Mouse (Mus musculus) MEL (cell line): ENCODE results near the gene Gm20604.

ENCODE experiments used
- CTCF ChIP-seq, 3 experiments: IDR thresholded peaks in 2 of 3; conservative IDR thresholded peaks in 1 of 3; 2 replicates each; pipeline ENCODE4 v1.5.1; 2011 to 2012; ENCODE audit warnings: low read length in 3 of 3, low read depth in 2 of 3, mild to moderate bottlenecking in 2 of 3, improper control_type of control experiment in 1 of 3, inconsistent platforms in 1 of 3, mixed read lengths in 1 of 3, moderate library complexity in 1 of 3; ENCODE audit not compliant: control insufficient read depth in 1 of 3, insufficient read depth in 1 of 3, poor library complexity in 1 of 3, severe bottlenecking in 1 of 3
- ELF1 ChIP-seq: IDR thresholded peaks from 2 replicates; pipeline ENCODE4 v1.6.1; 2014; ENCODE audit warnings: low read depth, mild to moderate bottlenecking, inconsistent platforms, low read length, improper control_type of control experiment, moderate library complexity
- EP300 ChIP-seq, 2 experiments: IDR thresholded peaks; 2 replicates each; pipeline ENCODE4 v1.6.1; 2011; ENCODE audit warnings: improper control_type of control experiment in 2 of 2, low read length in 2 of 2, low read depth in 1 of 2, mild to moderate bottlenecking in 1 of 2
- GABPA ChIP-seq: IDR thresholded peaks from 2 replicates; pipeline ENCODE4 v1.6.1; 2012; ENCODE audit warnings: low read depth, mild to moderate bottlenecking, inconsistent platforms, low read length, improper control_type of control experiment, moderate library complexity
- GATA1 ChIP-seq: IDR thresholded peaks from 2 replicates; pipeline ENCODE4 v1.6.1; 2011; ENCODE audit warnings: low read depth, low read length, improper control_type of control experiment
- JUND ChIP-seq: IDR thresholded peaks from 2 replicates; pipeline ENCODE4 v1.6.1; 2011; ENCODE audit warnings: low read depth, mild to moderate bottlenecking, improper control_type of control experiment, low read length
- MAFK ChIP-seq: IDR thresholded peaks from 2 replicates; pipeline ENCODE4 v1.6.1; 2011; ENCODE audit warnings: low read depth, mild to moderate bottlenecking, low read length, improper control_type of control experiment, borderline replicate concordance
- MYC ChIP-seq: IDR thresholded peaks from 2 replicates; pipeline ENCODE4 v1.6.1; 2011; ENCODE audit warnings: low read depth, mild to moderate bottlenecking, low read length, improper control_type of control experiment, moderate library complexity
- NRF1 ChIP-seq: IDR thresholded peaks from 2 replicates; pipeline ENCODE4 v1.6.1; 2014; ENCODE audit warnings: low read depth, mild to moderate bottlenecking, inconsistent platforms, low read length, improper control_type of control experiment, moderate library complexity; ENCODE audit not compliant: poor library complexity, insufficient read depth, severe bottlenecking
- POLR2A ChIP-seq, 2 experiments: IDR thresholded peaks; 2 replicates each; pipeline ENCODE4 v1.6.1; 2011 to 2012; ENCODE audit warnings: low read length in 2 of 2, mild to moderate bottlenecking in 2 of 2, control low read depth in 1 of 2, improper control_type of control experiment in 1 of 2, low read depth in 1 of 2, moderate library complexity in 1 of 2; ENCODE audit not compliant: control insufficient read depth in 1 of 2, insufficient read depth in 1 of 2, poor library complexity in 1 of 2
- TCF12 ChIP-seq: IDR thresholded peaks from 2 replicates; pipeline ENCODE4 v1.6.1; 2014; ENCODE audit warnings: low read depth, mild to moderate bottlenecking, inconsistent platforms, low read length, improper control_type of control experiment, moderate library complexity
- USF1 ChIP-seq: IDR thresholded peaks from 2 replicates; pipeline ENCODE4 v1.6.1; 2014; ENCODE audit warnings: low read depth, mild to moderate bottlenecking, inconsistent platforms, low read length, improper control_type of control experiment, moderate library complexity
- ZNF384 ChIP-seq: IDR thresholded peaks from 2 replicates; pipeline ENCODE4 v1.6.1; 2012; ENCODE audit warnings: low read depth, mild to moderate bottlenecking, inconsistent platforms, low read length, improper control_type of control experiment

DNA sequence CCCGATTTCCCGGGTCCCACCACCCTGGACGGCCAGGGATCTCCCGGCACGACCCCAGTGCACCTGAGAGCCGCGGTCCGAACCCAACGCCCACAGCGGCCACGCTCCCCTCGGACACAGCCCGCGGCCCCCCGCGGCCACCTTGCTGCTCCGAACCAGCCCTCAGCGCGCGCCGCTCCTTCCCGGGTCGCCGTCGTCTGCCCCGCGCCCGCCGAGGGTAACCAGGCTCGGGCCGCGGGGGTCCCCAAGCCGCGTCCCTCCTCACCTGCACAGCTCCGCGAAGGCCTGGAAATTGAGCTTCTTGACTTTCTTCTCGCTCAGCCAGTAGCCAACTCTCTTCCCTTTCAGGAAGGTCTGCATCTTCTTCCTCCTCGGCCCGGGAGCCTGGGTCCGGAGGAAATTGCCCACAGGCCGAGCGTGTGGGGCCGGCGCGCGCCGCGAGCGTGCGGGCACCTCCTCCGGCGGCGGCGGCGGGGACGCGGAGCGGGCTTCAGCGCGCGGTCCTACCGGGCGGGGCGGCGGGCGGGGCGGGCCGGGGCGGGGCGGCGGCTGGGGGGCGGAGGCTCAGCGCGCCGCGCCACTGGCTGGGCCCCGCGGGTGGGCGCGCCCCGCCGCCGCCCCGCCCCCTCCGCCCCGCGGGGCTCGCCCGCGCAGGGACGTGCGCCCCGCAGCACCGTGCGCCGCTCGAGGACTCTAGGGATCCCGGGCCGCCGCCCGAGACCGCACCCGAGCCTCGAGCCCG, 53.8 kb downstream of the Gm20604 start, which contains the start of gene Itpk1:
- TF ChIP-seq POLR2A (IDR thresholded peaks at IDR 0.05; ENCODE audit: control insufficient read depth in 1 of 2, insufficient read depth in 1 of 2, low read depth in 1 of 2, low read length in 2 of 2, poor library complexity in 1 of 2) = peak; percentile 31 to 49; a peak in 2 of 4 replicates
- no peak for TF ChIP-seq ZNF384
- TF ChIP-seq TCF12 = no peak
- TF ChIP-seq MYC = no peak
- TF ChIP-seq USF1 = no peak
- TF ChIP-seq CTCF (IDR thresholded peaks at IDR 0.05 in 2 of 3, conservative IDR thresholded peaks at IDR 0.05 in 1 of 3; ENCODE audit: control insufficient read depth in 1 of 3, insufficient read depth in 1 of 3, low read depth in 2 of 3, low read length in 3 of 3, poor library complexity in 1 of 3, severe bottlenecking in 1 of 3) = no peak
- no peak for TF ChIP-seq ELF1
- 0 out of 2 replicates have a peak, but pooled peaks have one; percentile 25 for TF ChIP-seq NRF1
- no peak for TF ChIP-seq GABPA
- no peak for TF ChIP-seq JUND
- TF ChIP-seq EP300 (IDR thresholded peaks at IDR 0.05; ENCODE audit: low read depth in 1 of 2, low read length in 2 of 2) = no peak
- TF ChIP-seq GATA1 = no peak
- no peak for TF ChIP-seq MAFK
